Comparison of ENCODE assay signal across 12 mouse cellular contexts in genomic region chr5:17689121-17689520, GRCm38 (mm10).
A peak's percentile ranks its signal among the peaks of the same experiment; 100 is the strongest.
DNase-seq lines count a peak whose midpoint lies in the region; ATAC-seq and TF ChIP-seq lines count a peak whose summit lies in the region.
"Had no signal": no experiment of that assay in that cellular context is flagged by ENCODE, and none has a peak within 500 bp of the region (broad histone marks: within the 10 kb centered on the region; RNA-seq: fewer than 3 reads in every experiment).

No protein-coding gene starts in this region.

- no peaks in the 10 kb centered on the region for H3K36me3 ChIP-seq in embryonic facial prominence, embryonic 12.5 days
- no peaks in the 10 kb centered on the region for H3K36me3 ChIP-seq in embryonic facial prominence, embryonic 10.5 days (replicated peaks)

- no peak overlapping the region for H3K4me2 ChIP-seq in embryonic facial prominence, embryonic 12.5 days (replicated peaks)
- H3K4me2 ChIP-seq: hindbrain, embryonic 14.5 days had no signal

- no peak for DNase-seq in embryonic facial prominence, embryonic 10.5 days (ENCODE audit: low spot score)
- DNase-seq in fibroblast of lung, adult 2 months (ENCODE audit: low read depth) = peak; percentile 19
- peak; percentile 56 to 61 for DNase-seq in heart, postnatal 10 days
- peak; percentile 18 for DNase-seq in lung, postnatal 10 days
- DNase-seq in cerebellum, adult 2 months = no peak
- DNase-seq in retina, embryonic 14.5 days (ENCODE audit: low spot score) = no peak
- DNase-seq in liver = no peak
- DNase-seq: embryo, embryonic 11 days; thymus, postnatal 36 days had no signal

- H3K27ac ChIP-seq in embryonic facial prominence, embryonic 12.5 days = peak overlapping the region; percentile 63
- no peak overlapping the region for H3K27ac ChIP-seq in embryonic facial prominence, embryonic 10.5 days (replicated peaks)
- H3K27ac ChIP-seq in cerebellum, adult 2 months (ENCODE audit: insufficient read depth, low read length) = no peak overlapping the region
- H3K27ac ChIP-seq: hindbrain, embryonic 14.5 days; left cerebral cortex, adult 2 months had no signal

- H3K9ac ChIP-seq in embryonic facial prominence, embryonic 12.5 days = no peak overlapping the region
- H3K9ac ChIP-seq: hindbrain, embryonic 14.5 days had no signal

- peak; percentile 60 for ATAC-seq in embryonic facial prominence, embryonic 12.5 days (ENCODE audit: insufficient number of reproducible peaks, insufficient read depth, low FRiP score, low TSS enrichment)

- H3K4me3 ChIP-seq in embryonic facial prominence, embryonic 12.5 days = no peak overlapping the region
- H3K4me3 ChIP-seq in embryonic facial prominence, embryonic 10.5 days = no peak overlapping the region
- no peak overlapping the region for H3K4me3 ChIP-seq in cerebellum, adult 2 months (replicated peaks; ENCODE audit: insufficient read depth, low read depth, low read length)
- H3K4me3 ChIP-seq: left cerebral cortex, adult 2 months had no signal

- H3K4me1 ChIP-seq in embryonic facial prominence, embryonic 12.5 days = peaks cover 8% of the 10 kb centered on the region; the same call in 1 of the 2 replicates
- H3K4me1 ChIP-seq in embryonic facial prominence, embryonic 10.5 days = peaks cover 5% of the 10 kb centered on the region; the same call in 1 of the 2 replicates
- no peaks in the 10 kb centered on the region for H3K4me1 ChIP-seq in cerebellum, adult 2 months (ENCODE audit: control insufficient read depth, insufficient read depth, low read length)

- WGBS in embryonic facial prominence, embryonic 12.5 days = 27% methylated on average over 2 of the region's 2 CpGs
- 72% methylated on average over 2 of the region's 2 CpGs for WGBS in embryonic facial prominence, embryonic 10.5 days
- WGBS in cerebellum, adult 2 months = 54% methylated on average over 2 of the region's 2 CpGs

- no peak for TF ChIP-seq POLR2A in cerebellum, adult 2 months (IDR thresholded peaks at IDR 0.05; ENCODE audit: borderline replicate concordance, insufficient read depth, low read length)

- H3K27me3 ChIP-seq in embryonic facial prominence, embryonic 12.5 days = no peaks in the 10 kb centered on the region
- no peaks in the 10 kb centered on the region for H3K27me3 ChIP-seq in embryonic facial prominence, embryonic 10.5 days (replicated peaks; ENCODE audit: low read depth, poor library complexity, severe bottlenecking)
- no peaks in the 10 kb centered on the region for H3K27me3 ChIP-seq in cerebellum, adult 2 months (ENCODE audit: control insufficient read depth, insufficient read depth, low read length)

- no peaks in the 10 kb centered on the region for H3K9me3 ChIP-seq in embryonic facial prominence, embryonic 12.5 days
- H3K9me3 ChIP-seq in embryonic facial prominence, embryonic 10.5 days = no peaks in the 10 kb centered on the region

- no peak for TF ChIP-seq CTCF in cerebellum, adult 2 months (IDR thresholded peaks at IDR 0.05; ENCODE audit: borderline replicate concordance, insufficient read depth, low read depth, low read length)

- intact Hi-C loops in heart, postnatal 10 days (cut with DNase I) = no loop called here

Comparison
In these comparisons a context has a peak if more than half of its experiments do, and no peak if none do; other contexts are left out.
1. DNase-seq: peak in fibroblast of lung, adult 2 months (single experiment), heart, postnatal 10 days (2 of 2) and lung, postnatal 10 days (single experiment); none in embryonic facial prominence, embryonic 10.5 days (single experiment), cerebellum, adult 2 months (0 of 2), retina, embryonic 14.5 days (single experiment) and liver (single experiment).